Mouse (Mus musculus) macrophage (primary cell): ENCODE data around the gene Zmiz1. TPM values are rescaled to one million over a fixed set of nuclear protein-coding genes. Genes with fewer than 3 reads are reported as not detected.
A peak's percentile ranks its signal among the peaks of the same experiment; 100 is the strongest.

Experiments
- H3K27ac ChIP-seq: fragments of 350-480 bp; formaldehyde crosslinking; 2 replicates; pipeline ENCODE4 v1.9.0; 2021
- H3K36me3 ChIP-seq: fragments of 350-480 bp; formaldehyde crosslinking; 2 replicates; pipeline ENCODE4 v1.9.0; 2021; ENCODE audit errors: inconsistent target
- H3K4me3 ChIP-seq: fragments of 350-480 bp; formaldehyde crosslinking; 2 replicates; pipeline ENCODE4 v1.9.0; 2021; ENCODE audit errors: inconsistent target
- H3K79me2 ChIP-seq: fragments of 350-480 bp; formaldehyde crosslinking; 2 replicates; pipeline ENCODE4 v1.9.0; 2021; ENCODE audit errors: inconsistent target
- WGBS: methylation state at CpG from one replicate; pipeline ENCODE4 v1.1.7; 2026; ENCODE audit warnings: inconsistent platforms; ENCODE audit not compliant: missing documents; 5-methylcytosine and 5-hydroxymethylcytosine counted together
- polyA plus RNA-seq: library from polyadenylated mRNA; stranded (reverse); fragments of 250-400 nt; gene quantifications from 3 replicates; pipeline ENCODE4 v1.2.4, GENCODE M21; 2018; ENCODE audit warnings: inconsistent platforms

Zmiz1 gene
- polyA plus RNA-seq, 1 experiment from 2014 or later, result 135 TPM

DNA sequence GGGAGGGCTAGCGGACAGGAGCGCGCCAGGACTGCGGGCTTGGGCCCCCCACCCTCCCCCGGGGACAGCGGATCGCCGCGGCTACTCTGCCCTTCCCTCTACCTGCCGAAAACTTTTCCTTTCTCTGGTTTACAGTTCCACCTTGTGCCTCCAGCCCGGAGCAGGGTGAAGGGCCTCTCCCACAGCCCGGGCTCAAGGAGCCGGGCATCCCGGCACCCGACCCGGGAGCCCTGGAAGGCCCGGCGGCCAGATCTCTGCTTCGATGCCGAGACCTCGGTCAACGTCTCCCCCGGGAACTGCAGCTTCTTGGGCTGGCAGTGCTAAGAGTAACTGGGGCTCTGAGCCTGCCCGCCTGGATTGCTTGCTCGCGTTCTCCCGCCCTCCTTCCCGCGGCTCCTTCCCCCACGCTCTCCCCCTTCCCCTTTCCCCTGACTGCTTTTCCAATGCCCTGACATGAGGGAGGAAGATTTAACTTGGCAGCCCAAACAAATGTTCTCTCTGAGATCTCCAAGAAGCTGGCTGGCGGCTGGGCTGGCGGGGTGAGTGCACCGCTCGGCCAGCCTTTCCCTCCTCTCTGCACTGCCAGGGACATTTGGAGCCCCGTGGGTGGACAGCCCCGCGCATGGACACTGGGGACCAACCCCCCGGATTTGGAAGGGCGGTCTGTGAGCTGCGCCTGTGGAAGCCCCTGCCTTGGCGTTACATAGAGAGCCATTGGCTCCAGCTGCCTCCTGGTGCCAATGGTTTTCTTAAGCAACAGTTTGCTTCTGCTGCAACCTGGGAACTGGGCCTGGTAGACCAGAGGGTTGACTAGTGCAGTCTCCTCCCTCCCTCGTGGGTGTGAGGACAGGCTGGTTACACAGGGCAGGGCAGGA lies 2.1 kb downstream of the Zmiz1 start:
- Histone ChIP-seq H3K27ac (peak overlapping the region; percentile 99), H3K36me3 (no peaks in the 10 kb centered on the region), H3K79me2 (peaks cover 67% of the 10 kb centered on the region), H3K4me3 (peak overlapping the region; percentile 92)
- WGBS, result under 1% methylated on average over 42 of the region's 42 CpGs

- 8% methylated on average over 12 of the region's 12 CpGs for WGBS
- Histone ChIP-seq H3K4me3 (peak overlapping the region; percentile 92), H3K27ac (peak overlapping the region; percentile 99), H3K36me3 (no peaks in the 10 kb centered on the region), H3K79me2 (peaks cover 75% of the 10 kb centered on the region)
Observed at GRCm38 (mm10) chr14:25461676-25462385, 2.8 kb downstream of the Zmiz1 start.

GRCm38 (mm10) chr14:25462975-25463374 lies 4.0 kb downstream of the Zmiz1 start:
- Histone ChIP-seq H3K4me3 (no peak overlapping the region), H3K79me2 (peaks cover 87% of the 10 kb centered on the region), H3K36me3 (no peaks in the 10 kb centered on the region), H3K27ac (peak overlapping the region; percentile 99)
- WGBS, result 100% methylated on average over 1 of the region's 1 CpGs

GRCm38 (mm10) chr14:25463919-25464318 lies 4.9 kb downstream of the Zmiz1 start:
- WGBS, result 74% methylated on average over 9 of the region's 9 CpGs
- no peaks in the 10 kb centered on the region for H3K36me3 ChIP-seq
- peaks cover 96% of the 10 kb centered on the region for H3K79me2 ChIP-seq
- H3K4me3 ChIP-seq, result no peak overlapping the region
- peak overlapping the region; percentile 99 for H3K27ac ChIP-seq

DNA sequence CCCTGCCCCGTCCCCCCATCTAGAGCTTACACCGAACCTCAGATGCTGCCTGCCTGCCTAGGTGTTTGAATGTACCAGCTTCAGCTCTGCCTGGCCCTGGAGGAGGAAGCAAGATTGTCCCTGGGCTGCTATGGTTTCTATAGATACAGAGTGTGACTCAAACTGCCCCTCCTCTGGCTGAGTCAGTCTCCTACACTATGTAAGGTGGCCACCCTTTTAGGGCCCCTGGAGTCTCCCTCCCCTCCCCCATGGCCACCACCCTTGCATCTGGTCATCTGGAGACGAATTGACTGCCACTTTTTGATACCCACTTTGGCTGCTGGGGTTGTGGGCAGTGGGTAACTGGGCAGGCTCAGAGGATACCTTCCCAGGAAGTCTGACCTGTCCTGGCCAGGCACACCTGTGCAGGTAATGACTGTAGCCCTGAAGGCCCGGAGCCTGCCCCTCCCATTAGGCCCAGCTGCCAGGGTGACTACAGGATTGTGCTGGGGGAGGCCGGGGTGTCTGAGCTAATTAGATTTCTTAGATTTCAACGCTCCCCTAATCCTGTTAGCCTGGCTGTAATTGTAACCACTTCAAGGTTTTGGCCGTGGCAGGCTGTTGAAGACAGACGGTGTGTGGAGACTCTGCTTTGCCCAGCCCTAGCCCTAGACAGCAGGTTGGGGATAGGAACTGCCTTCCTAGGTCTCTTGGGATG lies 5.8 kb downstream of the Zmiz1 start:
- peaks cover 100% of the 10 kb centered on the region for H3K79me2 ChIP-seq
- peak overlapping the region; percentile 99 for H3K27ac ChIP-seq
- WGBS, result 45% methylated on average over 8 of the region's 8 CpGs
- no peak overlapping the region for H3K4me3 ChIP-seq
- no peaks in the 10 kb centered on the region for H3K36me3 ChIP-seq

- no peaks in the 10 kb centered on the region for H3K36me3 ChIP-seq
- H3K27ac ChIP-seq, result peak overlapping the region; percentile 99
- peaks cover 100% of the 10 kb centered on the region for H3K79me2 ChIP-seq
- WGBS, result 44% methylated on average over 4 of the region's 4 CpGs
- no peak overlapping the region for H3K4me3 ChIP-seq
Observed at GRCm38 (mm10) chr14:25466361-25466760, 7.4 kb downstream of the Zmiz1 start.

- H3K4me3 ChIP-seq, result no peak overlapping the region
- H3K79me2 ChIP-seq, result peaks cover 100% of the 10 kb centered on the region
- WGBS, result 72% methylated on average over 10 of the region's 10 CpGs
- peak overlapping the region; percentile 99 for H3K27ac ChIP-seq
- no peaks in the 10 kb centered on the region for H3K36me3 ChIP-seq
Observed at GRCm38 (mm10) chr14:25467911-25468668, 9.1 kb downstream of the Zmiz1 start.

DNA sequence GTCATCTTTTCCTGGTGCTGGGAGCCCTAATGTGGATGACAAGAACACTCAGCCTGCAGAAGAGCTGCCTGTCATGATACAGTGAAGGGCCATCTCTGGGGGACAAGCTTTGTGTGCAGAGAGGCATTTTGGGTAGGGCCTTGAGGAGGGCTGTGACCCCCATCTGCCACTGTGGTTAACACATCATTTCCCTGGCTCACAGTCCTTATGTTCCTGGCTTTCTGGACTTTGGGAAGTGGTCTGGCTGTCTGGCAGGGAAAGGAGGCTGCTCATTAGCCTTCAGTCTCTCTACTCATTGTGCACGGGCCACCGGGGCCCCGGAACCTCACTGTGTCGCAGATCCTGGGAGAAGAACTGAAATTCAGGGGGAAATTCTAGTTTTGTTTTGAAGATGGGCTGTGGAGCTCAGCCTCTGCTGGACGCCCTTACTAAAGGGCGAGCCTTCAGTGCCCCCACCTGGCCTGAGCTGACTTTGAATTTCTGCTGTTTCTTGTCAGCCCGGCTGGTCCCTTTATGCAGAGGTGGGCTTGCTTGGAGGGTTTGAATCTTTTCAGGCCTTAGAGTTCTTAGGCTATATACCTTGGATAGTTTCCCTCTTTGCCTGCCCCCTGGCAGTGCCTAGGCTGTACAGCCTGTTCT lies 10.0 kb downstream of the Zmiz1 start:
- Histone ChIP-seq H3K4me3 (no peak overlapping the region), H3K79me2 (peaks cover 100% of the 10 kb centered on the region), H3K27ac (peak overlapping the region; percentile 99), H3K36me3 (no peaks in the 10 kb centered on the region)
- 65% methylated on average over 7 of the region's 7 CpGs for WGBS

DNA sequence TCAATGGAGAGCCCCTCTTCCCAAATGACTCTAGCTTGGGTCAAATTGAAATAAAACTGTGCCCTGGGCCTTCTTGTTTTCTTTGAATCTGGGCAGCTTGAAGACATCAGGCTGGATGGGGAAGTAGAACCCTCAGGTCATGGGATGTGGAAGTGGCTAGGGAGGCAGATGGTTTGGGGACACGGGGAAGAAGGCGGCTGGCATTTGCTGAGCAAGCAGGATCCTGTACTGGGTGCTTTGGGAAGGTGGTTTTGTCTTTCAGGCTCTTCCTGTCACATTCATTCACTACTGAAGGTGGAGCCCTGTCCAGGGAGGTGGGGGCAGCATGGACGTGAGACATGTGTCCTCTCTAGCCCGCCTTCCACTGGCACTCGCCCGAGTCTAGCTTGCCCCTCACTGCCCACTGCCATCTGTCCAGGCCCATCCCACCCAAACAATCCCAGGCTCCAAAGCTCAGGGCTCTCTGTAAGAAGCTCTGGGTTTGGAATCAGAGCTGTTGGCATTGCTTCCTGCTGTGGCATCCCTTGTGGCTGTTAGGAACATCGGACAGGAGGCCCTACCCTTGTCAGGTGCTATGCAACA lies 11.3 kb downstream of the Zmiz1 start:
- Histone ChIP-seq H3K36me3 (no peaks in the 10 kb centered on the region), H3K79me2 (peaks cover 100% of the 10 kb centered on the region), H3K4me3 (no peak overlapping the region), H3K27ac (peak overlapping the region; percentile 99)
- WGBS, result 32% methylated on average over 7 of the region's 7 CpGs

DNA sequence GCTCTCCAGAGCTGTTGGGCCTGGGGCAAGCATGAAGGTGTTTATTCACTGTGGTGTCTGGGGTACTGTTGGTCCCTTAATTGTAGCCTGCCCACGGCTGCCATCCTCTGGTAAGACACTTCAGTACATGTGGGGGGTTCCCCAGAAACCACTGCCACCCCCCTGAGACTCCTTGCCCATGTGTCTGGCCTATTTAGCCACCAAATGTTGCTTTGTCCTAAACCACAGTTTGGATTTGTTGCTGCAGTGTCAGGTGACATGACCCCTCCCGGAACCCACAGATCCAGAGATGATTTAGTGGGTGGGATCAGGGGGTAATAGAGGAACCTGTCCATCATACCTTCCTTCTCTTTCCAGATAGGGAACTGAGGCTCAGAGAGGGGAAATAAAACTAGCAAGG lies 12.1 kb downstream of the Zmiz1 start:
- peaks cover 100% of the 10 kb centered on the region for H3K79me2 ChIP-seq
- no peaks in the 10 kb centered on the region for H3K36me3 ChIP-seq
- 0% methylated on average over 2 of the region's 2 CpGs for WGBS
- H3K4me3 ChIP-seq, result no peak overlapping the region
- H3K27ac ChIP-seq, result peak overlapping the region; percentile 99

- WGBS, result 15% methylated on average over 6 of the region's 6 CpGs
- H3K36me3 ChIP-seq, result no peaks in the 10 kb centered on the region
- peaks cover 100% of the 10 kb centered on the region for H3K79me2 ChIP-seq
- H3K4me3 ChIP-seq, result no peak overlapping the region
- peak overlapping the region; percentile 99 for H3K27ac ChIP-seq
Observed at GRCm38 (mm10) chr14:25472096-25472861, 13.3 kb downstream of the Zmiz1 start.

GRCm38 (mm10) chr14:25472981-25473649 lies 14.1 kb downstream of the Zmiz1 start:
- peaks cover 100% of the 10 kb centered on the region for H3K79me2 ChIP-seq
- H3K4me3 ChIP-seq, result no peak overlapping the region
- peak overlapping the region; percentile 99 for H3K27ac ChIP-seq
- 16% methylated on average over 6 of the region's 6 CpGs for WGBS
- no peaks in the 10 kb centered on the region for H3K36me3 ChIP-seq
